Comparison of ENCODE assay signal across 32 mouse cellular contexts in genomic region chr19:57573470-57573869, GRCm38 (mm10). TPM values are rescaled to one million over a fixed set of nuclear protein-coding genes. Genes with fewer than 3 reads are reported as not detected.
DNase-seq lines count a peak whose midpoint lies in the region; ATAC-seq and TF ChIP-seq lines count a peak whose summit lies in the region.
"Had no signal": no experiment of that assay in that cellular context is flagged by ENCODE, and none has a peak within 500 bp of the region (broad histone marks: within the 10 kb centered on the region; RNA-seq: fewer than 3 reads in every experiment).

No protein-coding gene starts in this region.

- H3K27me3 ChIP-seq in embryonic facial prominence, embryonic 11.5 days (ENCODE audit: control insufficient read depth, insufficient read depth, low read length): no peaks in the 10 kb centered on the region
- no peaks in the 10 kb centered on the region for H3K27me3 ChIP-seq in embryonic facial prominence, embryonic 10.5 days (replicated peaks; ENCODE audit: low read depth, poor library complexity, severe bottlenecking)
- H3K27me3 ChIP-seq in hindbrain, embryonic 12.5 days: no peaks in the 10 kb centered on the region
- H3K27me3 ChIP-seq in hindbrain, embryonic 11.5 days (ENCODE audit: control insufficient read depth, insufficient read depth, low read length): no peaks in the 10 kb centered on the region
- H3K27me3 ChIP-seq in midbrain, embryonic 13.5 days: no peaks in the 10 kb centered on the region
- H3K27me3 ChIP-seq in midbrain, embryonic 16.5 days (ENCODE audit: control insufficient read depth, insufficient read depth, low read depth, low read length): no peaks in the 10 kb centered on the region
- H3K27me3 ChIP-seq: CH12.LX; heart, embryonic 13.5 days; intestine, embryonic 15.5 days; limb, embryonic 13.5 days; neural tube, embryonic 12.5 days had no signal

- no peaks in the 10 kb centered on the region for H3K9me3 ChIP-seq in embryonic facial prominence, embryonic 11.5 days (replicated peaks; ENCODE audit: control insufficient read depth, low read length)
- no peaks in the 10 kb centered on the region for H3K9me3 ChIP-seq in embryonic facial prominence, embryonic 10.5 days
- no peaks in the 10 kb centered on the region for H3K9me3 ChIP-seq in hindbrain, embryonic 12.5 days (replicated peaks)
- no peaks in the 10 kb centered on the region for H3K9me3 ChIP-seq in hindbrain, embryonic 11.5 days (ENCODE audit: control insufficient read depth, low read length)
- H3K9me3 ChIP-seq in midbrain, embryonic 13.5 days: no peaks in the 10 kb centered on the region
- no peaks in the 10 kb centered on the region for H3K9me3 ChIP-seq in midbrain, embryonic 16.5 days (replicated peaks; ENCODE audit: control insufficient read depth, low read length, poor library complexity, severe bottlenecking)
- H3K9me3 ChIP-seq: intestine, embryonic 15.5 days; limb, embryonic 13.5 days; neural tube, embryonic 12.5 days had no signal

- intact Hi-C loops in left cerebral cortex, adult 2 months (cut with DNase I): loop anchor here (5.0 kb wide), 1 partner anchor 86 kb away; no protein-coding TSS in a partner anchor
- intact Hi-C loops in left cerebral cortex, postnatal 10 days (cut with DNase I): no loop called here

- no peak for TF ChIP-seq CTCF in left cerebral cortex, adult 2 months (IDR thresholded peaks at IDR 0.05)

- DNase-seq in embryonic facial prominence, embryonic 11.5 days (ENCODE audit: low spot score): no peak
- DNase-seq in embryonic facial prominence, embryonic 10.5 days (ENCODE audit: low spot score): no peak
- no peak for DNase-seq in hindbrain, embryonic 11.5 days (ENCODE audit: low spot score)
- no peak for DNase-seq in left cerebral cortex, adult 2 months (ENCODE audit: extremely low spot score in 1 of 2, low spot score in 2 of 2)
- no peak for DNase-seq in left cerebral cortex, postnatal 10 days (ENCODE audit: extremely low spot score in 1 of 2, low spot score in 2 of 2)
- DNase-seq: adrenal gland, adult 2 months; adrenal gland, postnatal 36 days; cerebellum, adult 18-20 months; cerebellum, postnatal 10 days; gastrocnemius, postnatal 10 days; heart, postnatal 10 days; kidney, adult 2 months; kidney, postnatal 4 days; lung, adult 18-20 months; lung, postnatal 4 days; right cerebral cortex, postnatal 4 days; thymus, adult 18-20 months; thymus, postnatal 25 days had no signal

- 0 out of 2 replicates have a peak, but pooled peaks have one; percentile 56 for ATAC-seq in embryonic facial prominence, embryonic 11.5 days (replicated peaks; ENCODE audit: insufficient number of reproducible peaks, low FRiP score, low TSS enrichment, low read depth)
- no peak for ATAC-seq in hindbrain, embryonic 12.5 days (ENCODE audit: low FRiP score)
- ATAC-seq in hindbrain, embryonic 11.5 days (ENCODE audit: low FRiP score): no peak
- ATAC-seq in midbrain, embryonic 13.5 days: peak; percentile 49; the same call in 1 of the 2 replicates
- no peak for ATAC-seq in midbrain, embryonic 16.5 days
- ATAC-seq: activated CD4-positive, CD25-positive, alpha-beta regulatory T cell, adult 4 months; intestine, embryonic 15.5 days; lung, postnatal 0 days had no signal

- no peak overlapping the region for H3K4me2 ChIP-seq in embryonic facial prominence, embryonic 11.5 days (ENCODE audit: low read depth, low read length)
- H3K4me2 ChIP-seq in hindbrain, embryonic 12.5 days (replicated peaks): no peak overlapping the region
- no peak overlapping the region for H3K4me2 ChIP-seq in hindbrain, embryonic 11.5 days (replicated peaks; ENCODE audit: low read depth, low read length)
- no peak overlapping the region for H3K4me2 ChIP-seq in midbrain, embryonic 13.5 days (replicated peaks)
- no peak overlapping the region for H3K4me2 ChIP-seq in midbrain, embryonic 16.5 days (ENCODE audit: low read length)
- H3K4me2 ChIP-seq: heart, embryonic 13.5 days; intestine, embryonic 15.5 days; limb, embryonic 13.5 days; liver, embryonic 11.5 days; neural tube, embryonic 12.5 days had no signal

- no peak overlapping the region for H3K9ac ChIP-seq in embryonic facial prominence, embryonic 11.5 days (replicated peaks; ENCODE audit: low read length)
- H3K9ac ChIP-seq in hindbrain, embryonic 12.5 days: 0 out of 2 replicates have a peak overlapping the region, but pooled peaks have one; percentile 15
- no peak overlapping the region for H3K9ac ChIP-seq in hindbrain, embryonic 11.5 days (ENCODE audit: low read depth, low read length)
- no peak overlapping the region for H3K9ac ChIP-seq in midbrain, embryonic 13.5 days (replicated peaks)
- no peak overlapping the region for H3K9ac ChIP-seq in midbrain, embryonic 16.5 days (ENCODE audit: low read depth, low read length)
- H3K9ac ChIP-seq: heart, embryonic 13.5 days; intestine, embryonic 15.5 days; limb, embryonic 13.5 days; neural tube, embryonic 12.5 days had no signal

- no peak overlapping the region for H3K27ac ChIP-seq in embryonic facial prominence, embryonic 11.5 days (replicated peaks; ENCODE audit: low read depth, low read length)
- H3K27ac ChIP-seq in embryonic facial prominence, embryonic 10.5 days (replicated peaks): no peak overlapping the region
- H3K27ac ChIP-seq in hindbrain, embryonic 12.5 days: no peak overlapping the region
- H3K27ac ChIP-seq in hindbrain, embryonic 11.5 days (ENCODE audit: low read depth, low read length): no peak overlapping the region
- peak overlapping the region; percentile 71; the same call in 1 of the 2 replicates for H3K27ac ChIP-seq in left cerebral cortex, adult 2 months
- peak overlapping the region; percentile 67; the same call in 1 of the 2 replicates for H3K27ac ChIP-seq in midbrain, embryonic 13.5 days
- no peak overlapping the region for H3K27ac ChIP-seq in midbrain, embryonic 16.5 days (ENCODE audit: low read length)
- H3K27ac ChIP-seq: heart, embryonic 13.5 days; intestine, embryonic 15.5 days; kidney, postnatal 0 days; limb, embryonic 13.5 days; neural tube, embryonic 12.5 days; stomach, postnatal 0 days had no signal

- no peak overlapping the region for H3K4me3 ChIP-seq in embryonic facial prominence, embryonic 11.5 days (ENCODE audit: low read depth, low read length)
- no peak overlapping the region for H3K4me3 ChIP-seq in embryonic facial prominence, embryonic 10.5 days
- H3K4me3 ChIP-seq in hindbrain, embryonic 12.5 days: no peak overlapping the region
- no peak overlapping the region for H3K4me3 ChIP-seq in hindbrain, embryonic 11.5 days (ENCODE audit: low read depth, low read length)
- H3K4me3 ChIP-seq in left cerebral cortex, adult 2 months: no peak overlapping the region
- no peak overlapping the region for H3K4me3 ChIP-seq in midbrain, embryonic 13.5 days (replicated peaks)
- no peak overlapping the region for H3K4me3 ChIP-seq in midbrain, embryonic 16.5 days (ENCODE audit: low read depth, low read length)
- H3K4me3 ChIP-seq: heart, embryonic 13.5 days; intestine, embryonic 15.5 days; limb, embryonic 13.5 days; myocyte; neural tube, embryonic 12.5 days had no signal

- H3K4me1 ChIP-seq in embryonic facial prominence, embryonic 11.5 days (ENCODE audit: control insufficient read depth, insufficient read depth, low read length): no peaks in the 10 kb centered on the region
- H3K4me1 ChIP-seq in embryonic facial prominence, embryonic 10.5 days: peaks cover 22% of the 10 kb centered on the region
- H3K4me1 ChIP-seq in hindbrain, embryonic 12.5 days: peaks cover 17% of the 10 kb centered on the region
- no peaks in the 10 kb centered on the region; the same call in 1 of the 2 replicates for H3K4me1 ChIP-seq in hindbrain, embryonic 11.5 days (replicated peaks; ENCODE audit: control insufficient read depth, insufficient read depth, low read length)
- peaks cover 30% of the 10 kb centered on the region for H3K4me1 ChIP-seq in midbrain, embryonic 13.5 days (replicated peaks)
- peaks cover 15% of the 10 kb centered on the region for H3K4me1 ChIP-seq in midbrain, embryonic 16.5 days (ENCODE audit: control insufficient read depth, insufficient read depth, low read length)
- H3K4me1 ChIP-seq: intestine, embryonic 15.5 days; limb, embryonic 13.5 days had no signal

- H3K36me3 ChIP-seq in embryonic facial prominence, embryonic 11.5 days (replicated peaks; ENCODE audit: control insufficient read depth, insufficient read depth, low read depth, low read length): no peaks in the 10 kb centered on the region
- H3K36me3 ChIP-seq in embryonic facial prominence, embryonic 10.5 days (replicated peaks): no peaks in the 10 kb centered on the region
- H3K36me3 ChIP-seq in hindbrain, embryonic 12.5 days: no peaks in the 10 kb centered on the region
- no peaks in the 10 kb centered on the region for H3K36me3 ChIP-seq in hindbrain, embryonic 11.5 days (ENCODE audit: control insufficient read depth, insufficient read depth, low read length)
- H3K36me3 ChIP-seq in midbrain, embryonic 13.5 days: no peaks in the 10 kb centered on the region
- no peaks in the 10 kb centered on the region for H3K36me3 ChIP-seq in midbrain, embryonic 16.5 days (ENCODE audit: control insufficient read depth, insufficient read depth, low read length)
- H3K36me3 ChIP-seq: heart, embryonic 13.5 days; intestine, embryonic 15.5 days; limb, embryonic 13.5 days; neural tube, embryonic 12.5 days had no signal

RNA-seq across cellular contexts. Expression of gene Atrnl1, which starts 37.4 kb away (rescaled TPM):
- polyA plus RNA-seq in embryonic facial prominence, embryonic 11.5 days (2014; fragmentation: Nextera tagmentation; extraction: Ambion mirVana): 7.2 and 7.8 TPM in 2 replicates
- polyA plus RNA-seq in embryonic facial prominence, embryonic 10.5 days (2016; fragmentation: Nextera tagmentation; extraction: Ambion mirVana): 4.0 and 4.3 TPM in 2 replicates
- 12.4 and 13.3 TPM in 2 replicates for polyA plus RNA-seq in hindbrain, embryonic 12.5 days (2016; fragmentation: Nextera tagmentation; extraction: Ambion mirVana)
- 6.6 and 7.0 TPM in 2 replicates for polyA plus RNA-seq in hindbrain, embryonic 11.5 days (2014; fragmentation: Nextera tagmentation; extraction: Ambion mirVana)
- 100 to 1,000 TPM; 104 to 106 TPM for total RNA-seq in left cerebral cortex, adult 2 months (2021)
- total RNA-seq in left cerebral cortex, postnatal 10 days (2021): 100 to 1,000 TPM; 110 to 113 TPM
- polyA plus RNA-seq in midbrain, embryonic 13.5 days (2015; fragmentation: Nextera tagmentation; extraction: Ambion mirVana): 10.0 and 10.2 TPM in 2 replicates
- 8.1 and 8.3 TPM in 2 replicates for polyA plus RNA-seq in midbrain, embryonic 16.5 days (2015; fragmentation: Nextera tagmentation; extraction: Ambion mirVana)

Comparison
In these comparisons a context has a peak if more than half of its experiments do, and no peak if none do; other contexts are left out.
1. ATAC-seq: peak in embryonic facial prominence, embryonic 11.5 days (single experiment) and midbrain, embryonic 13.5 days (single experiment); none in hindbrain, embryonic 12.5 days (single experiment), hindbrain, embryonic 11.5 days (single experiment) and midbrain, embryonic 16.5 days (single experiment).
2. H3K27ac ChIP-seq: peak in left cerebral cortex, adult 2 months (single experiment) and midbrain, embryonic 13.5 days (single experiment); none in embryonic facial prominence, embryonic 11.5 days (single experiment), embryonic facial prominence, embryonic 10.5 days (single experiment), hindbrain, embryonic 12.5 days (single experiment), hindbrain, embryonic 11.5 days (single experiment) and midbrain, embryonic 16.5 days (single experiment).